Mouse (Mus musculus): ENCODE measurements around the gene Adgrl3.

DNA sequence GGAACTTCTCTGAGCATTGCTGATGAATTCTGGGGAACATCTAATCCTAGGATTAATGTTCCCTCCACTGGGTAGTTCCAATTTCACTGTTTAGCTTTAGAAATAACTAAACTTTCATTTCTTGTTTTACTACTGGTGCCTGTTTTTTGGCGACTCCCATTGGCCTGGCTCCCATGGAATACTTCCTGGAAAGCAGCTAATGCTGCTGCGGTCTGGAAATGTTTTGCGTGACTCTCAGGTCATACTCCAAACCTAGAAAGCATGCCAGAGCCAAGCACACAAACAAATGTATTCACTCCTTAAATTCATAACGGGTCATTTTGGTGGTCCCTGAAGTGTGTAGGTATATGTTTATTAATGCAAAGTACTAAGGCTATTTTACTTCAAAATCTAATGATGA is 666.9 kb downstream of the Adgrl3 start:
- TF ChIP-seq EP300 (IDR thresholded peaks at IDR 0.05; ENCODE audit: low read depth) (no peak), CTCF (IDR thresholded peaks at IDR 0.05; ENCODE audit: low read depth) (no peak)

Measured in heart, postnatal 0 days (tissue).